Mouse (Mus musculus) megakaryocyte, embryonic 14.5 days (primary cell): ENCODE results near the gene Tubb2a.

ENCODE experiments used
- FLI1 ChIP-seq: IDR thresholded peaks from 2 replicates; pipeline ENCODE4 v1.6.1; 2012; ENCODE audit warnings: low read length, inconsistent platforms, mixed read lengths
- GATA1 ChIP-seq: IDR thresholded peaks from 3 replicates; pipeline ENCODE4 v1.6.1; 2012; ENCODE audit warnings: mixed read lengths, low read length, inconsistent platforms, borderline replicate concordance

GRCm38 (mm10) chr13:34079801-34080200, 2.0 kb upstream of the Tubb2a start:
- no peak for TF ChIP-seq GATA1
- no peak for TF ChIP-seq FLI1
